In the genomic region with DNA sequence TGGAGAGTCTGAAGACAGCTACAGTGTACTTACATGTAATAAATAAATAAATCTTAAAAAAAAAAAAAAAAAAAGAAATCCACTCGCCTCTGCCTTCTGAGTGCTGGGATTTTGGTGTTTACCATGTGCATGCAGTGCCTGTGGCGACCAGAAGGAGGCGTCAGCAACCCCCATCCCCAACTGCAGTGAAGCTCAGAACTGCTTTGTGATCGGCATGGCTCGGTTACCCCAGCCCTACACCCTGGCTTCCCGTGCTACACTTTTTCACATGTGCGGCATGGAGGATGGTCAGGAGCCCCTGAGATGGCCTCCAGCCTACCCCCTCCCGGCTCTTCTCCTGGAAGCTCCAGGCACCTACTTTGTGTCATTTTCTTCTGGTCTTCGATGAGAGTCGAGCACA, we compare ENCODE assay signal across 14 mouse cellular contexts. TPM values are rescaled to one million over a fixed set of nuclear protein-coding genes. Genes with fewer than 3 reads are reported as not detected.
DNase-seq lines count a peak whose midpoint lies in the region; ATAC-seq and TF ChIP-seq lines count a peak whose summit lies in the region.
"Had no signal": no experiment of that assay in that cellular context is flagged by ENCODE, and none has a peak within 500 bp of the region (broad histone marks: within the 10 kb centered on the region; RNA-seq: fewer than 3 reads in every experiment).

No protein-coding gene starts in this region.

- TF ChIP-seq POLR2A in thymus, adult 2 months (IDR thresholded peaks at IDR 0.05; ENCODE audit: control insufficient read depth, extremely low read depth, insufficient read depth, low read length, poor library complexity): no peak
- no peak for TF ChIP-seq POLR2A in embryonic fibroblast, embryonic 13.5 days (IDR thresholded peaks at IDR 0.05; ENCODE audit: low read depth, low read length)

- H3K9me3 ChIP-seq in heart, postnatal 0 days (replicated peaks; ENCODE audit: control insufficient read depth, low read length): no peaks in the 10 kb centered on the region
- H3K9me3 ChIP-seq: forebrain, embryonic 13.5 days; hindbrain, embryonic 13.5 days; neural tube, embryonic 15.5 days had no signal

- TF ChIP-seq EP300 in heart, postnatal 0 days (IDR thresholded peaks at IDR 0.05; ENCODE audit: low read depth): no peak

- no peaks in the 10 kb centered on the region for H3K36me3 ChIP-seq in heart, postnatal 0 days (replicated peaks; ENCODE audit: control insufficient read depth, insufficient read depth, low read length)
- no peaks in the 10 kb centered on the region for H3K36me3 ChIP-seq in thymus, adult 2 months (ENCODE audit: control insufficient read depth, insufficient read depth, low read length)
- H3K36me3 ChIP-seq: hindbrain, embryonic 13.5 days; neural tube, embryonic 15.5 days had no signal

- no peaks in the 10 kb centered on the region for H3K4me1 ChIP-seq in heart, postnatal 0 days (ENCODE audit: control insufficient read depth, insufficient read depth)
- H3K4me1 ChIP-seq in thymus, adult 2 months (replicated peaks; ENCODE audit: control insufficient read depth, insufficient read depth, low read length): no peaks in the 10 kb centered on the region
- H3K4me1 ChIP-seq in embryonic fibroblast, embryonic 13.5 days (ENCODE audit: control insufficient read depth, insufficient read depth, low read length): no peaks in the 10 kb centered on the region
- H3K4me1 ChIP-seq: forebrain, embryonic 13.5 days; hindbrain, embryonic 13.5 days; neural tube, embryonic 15.5 days had no signal

- peak; percentile 12; the same call in 1 of the 2 replicates for TF ChIP-seq CTCF in heart, postnatal 0 days (IDR thresholded peaks at IDR 0.05; ENCODE audit: low read depth)
- peak; percentile 49; the same call in 1 of the 2 replicates for TF ChIP-seq CTCF in thymus, adult 2 months (IDR thresholded peaks at IDR 0.05; ENCODE audit: borderline replicate concordance, control insufficient read depth, extremely low read depth, insufficient read depth, low read length, poor library complexity)
- TF ChIP-seq CTCF in embryonic fibroblast, embryonic 13.5 days (IDR thresholded peaks at IDR 0.05; ENCODE audit: borderline replicate concordance, insufficient read depth, low read length): peak; percentile 27; the same call in 1 of the 2 replicates

- no peak for DNase-seq in heart, postnatal 0 days (ENCODE audit: low spot score)
- no peak for DNase-seq in heart, adult 8-10 months (ENCODE audit: low spot score)
- DNase-seq in thymus, adult 2 months: no peak
- no peak for DNase-seq in thymus, postnatal 10 days (ENCODE audit: low spot score in 2 of 2)
- DNase-seq in thymus, postnatal 4 days: peak; percentile 66
- DNase-seq in ovary, adult 18-20 months (ENCODE audit: low spot score): no peak
- DNase-seq: heart, adult 11 months; spleen, adult 18-20 months had no signal

- 66% methylated on average over 10 of the region's 10 CpGs for WGBS in heart, postnatal 0 days
- 69% methylated on average over 10 of the region's 10 CpGs for WGBS in thymus, adult 2 months

- no peak overlapping the region for H3K9ac ChIP-seq in heart, postnatal 0 days (replicated peaks; ENCODE audit: low read depth, low read length)
- H3K9ac ChIP-seq: forebrain, embryonic 13.5 days; hindbrain, embryonic 13.5 days; neural tube, embryonic 15.5 days had no signal

- H3K4me2 ChIP-seq in heart, postnatal 0 days (ENCODE audit: low read depth, low read length): no peak overlapping the region
- H3K4me2 ChIP-seq: forebrain, embryonic 13.5 days; hindbrain, embryonic 13.5 days; neural tube, embryonic 15.5 days had no signal

- no peaks in the 10 kb centered on the region for H3K27me3 ChIP-seq in heart, postnatal 0 days (ENCODE audit: control insufficient read depth, insufficient read depth, low read length)
- no peaks in the 10 kb centered on the region for H3K27me3 ChIP-seq in thymus, adult 2 months (ENCODE audit: control insufficient read depth, insufficient read depth, low read length)
- H3K27me3 ChIP-seq: hindbrain, embryonic 13.5 days; neural tube, embryonic 15.5 days had no signal

- H3K4me3 ChIP-seq in heart, postnatal 0 days (ENCODE audit: low read depth, low read length): no peak overlapping the region
- no peak overlapping the region for H3K4me3 ChIP-seq in thymus, adult 2 months (ENCODE audit: control insufficient read depth, insufficient read depth, low read length)
- no peak overlapping the region for H3K4me3 ChIP-seq in embryonic fibroblast, embryonic 13.5 days (ENCODE audit: insufficient read depth, low read length)
- H3K4me3 ChIP-seq: forebrain, embryonic 13.5 days; hindbrain, embryonic 13.5 days; neural tube, embryonic 15.5 days had no signal

- no peak for ATAC-seq in heart, postnatal 0 days (ENCODE audit: insufficient read depth, low read depth)
- no peak for ATAC-seq in cerebellum, adult (ENCODE audit: insufficient number of reproducible peaks, low FRiP score, low TSS enrichment)
- ATAC-seq: forebrain, embryonic 13.5 days had no signal

- no peak overlapping the region for H3K27ac ChIP-seq in heart, postnatal 0 days (ENCODE audit: low read depth)
- H3K27ac ChIP-seq in thymus, adult 2 months (ENCODE audit: control insufficient read depth, insufficient read depth, low read length): no peak overlapping the region
- H3K27ac ChIP-seq in embryonic fibroblast, embryonic 13.5 days (ENCODE audit: insufficient read depth, low read length): no peak overlapping the region
- H3K27ac ChIP-seq: forebrain, embryonic 13.5 days; hindbrain, embryonic 13.5 days; neural tube, embryonic 15.5 days had no signal

RNA-seq across cellular contexts. Expression of a gene that starts 11.4 kb away (rescaled TPM):
- 25.4 and 26.9 TPM in 2 replicates for total RNA-seq in heart, postnatal 0 days (2014; rRNA removed; ENCODE audit: low replicate concordance)
- polyA plus RNA-seq in heart, postnatal 0 days (2015; fragmentation: Nextera tagmentation; extraction: Ambion mirVana): 27.4 and 29.3 TPM in 2 replicates
- 10 to 100 TPM; 16.4 to 22.6 (median 20.3) TPM for total RNA-seq in heart, adult 8-10 months (2022)
- 29.3 and 37.0 TPM in 2 replicates for polyA plus RNA-seq in thymus, adult 2 months (2012; rRNA removed)
- 24.4 and 25.7 TPM in 2 replicates for polyA plus RNA-seq in embryonic fibroblast, embryonic 13.5 days (2011; ENCODE audit: insufficient read length, low read depth, missing spikeins)

RNA-seq across cellular contexts. Expression of a gene that starts 12.2 kb away (rescaled TPM):
- total RNA-seq in heart, postnatal 0 days (2014; rRNA removed; ENCODE audit: low replicate concordance): not detected in 2 replicates
- 0.07 and 0.22 TPM in 2 replicates for polyA plus RNA-seq in heart, postnatal 0 days (2015; fragmentation: Nextera tagmentation; extraction: Ambion mirVana)
- total RNA-seq in heart, adult 8-10 months (2022): under 1 TPM in 1 of 4 experiments, not detected in 3; 0.56 TPM
- polyA plus RNA-seq in thymus, adult 2 months (2012; rRNA removed): 0.04 and 0.11 TPM in 2 replicates
- not detected in 2 replicates for polyA plus RNA-seq in embryonic fibroblast, embryonic 13.5 days (2011; ENCODE audit: insufficient read length, low read depth, missing spikeins)
- polyA plus RNA-seq: limb, embryonic 11.5 days had no signal

RNA-seq across cellular contexts. Expression of a gene that starts 31.7 kb away (rescaled TPM):
- 211 and 235 TPM in 2 replicates for total RNA-seq in heart, postnatal 0 days (2014; rRNA removed; ENCODE audit: low replicate concordance)
- polyA plus RNA-seq in heart, postnatal 0 days (2015; fragmentation: Nextera tagmentation; extraction: Ambion mirVana): 128 and 141 TPM in 2 replicates
- total RNA-seq in heart, adult 8-10 months (2022): 10 to 100 TPM; 39.9 to 47.1 (median 44.3) TPM
- polyA plus RNA-seq in thymus, adult 2 months (2012; rRNA removed): 131 and 133 TPM in 2 replicates
- 24.7 and 37.2 TPM in 2 replicates for polyA plus RNA-seq in embryonic fibroblast, embryonic 13.5 days (2011; ENCODE audit: insufficient read length, low read depth, missing spikeins)

RNA-seq across cellular contexts. Expression of a gene that starts 58.8 kb away (rescaled TPM):
- 0.19 and 2.0 TPM in 2 replicates for total RNA-seq in heart, postnatal 0 days (2014; rRNA removed; ENCODE audit: low replicate concordance)
- 0.07 and 0.08 TPM in 2 replicates for polyA plus RNA-seq in heart, postnatal 0 days (2015; fragmentation: Nextera tagmentation; extraction: Ambion mirVana)
- total RNA-seq in heart, adult 8-10 months (2022): under 1 TPM in 3 of 4 experiments, not detected in 1; 0.17 to 0.69 (median 0.22) TPM
- 83.5 and 85.5 TPM in 2 replicates for polyA plus RNA-seq in thymus, adult 2 months (2012; rRNA removed)
- 0.40 TPM in 1 of 2 replicates, not detected in the other for polyA plus RNA-seq in embryonic fibroblast, embryonic 13.5 days (2011; ENCODE audit: insufficient read length, low read depth, missing spikeins)
